Mouse (Mus musculus): Measurements from ENCODE around the gene Scand1.

GRCm38 (mm10) chr2:156340078-156340477 is 27.6 kb upstream of the Scand1 start:
- TF ChIP-seq CTCF (IDR thresholded peaks at IDR 0.05; ENCODE audit: low read depth): no peak
- TF ChIP-seq EP300 (IDR thresholded peaks at IDR 0.05; ENCODE audit: low read depth): no peak

Data from liver, embryonic 14.5 days (tissue).